Mouse (Mus musculus) E14TG2a.4 (cell line): Measurements from ENCODE around the gene Gdf3.

Experiments
- CTCF ChIP-seq: conservative IDR thresholded peaks from 2 replicates; pipeline ENCODE4 v1.5.1; 2014; ENCODE audit warnings: low read length
- POU5F1 ChIP-seq: IDR thresholded peaks from 2 replicates; pipeline ENCODE4 v1.6.1; 2014; ENCODE audit warnings: low read length, borderline replicate concordance

GRCm38 (mm10) chr6:122579086-122579485 is 30.8 kb downstream of the Gdf3 start:
- TF ChIP-seq CTCF (no peak), POU5F1 (no peak)
